Mouse (Mus musculus) liver, embryonic 16.5 days (tissue): ENCODE data around the gene Speg. TPM values are rescaled to one million over a fixed set of nuclear protein-coding genes. Genes with fewer than 3 reads are reported as not detected.

Experiments used
- polyA plus RNA-seq: library from polyadenylated mRNA; unstranded; fragments of >200 nt; fragmentation: Nextera tagmentation; extraction: Ambion mirVana; gene quantifications from 2 replicates; pipeline ENCODE4 v1.2.1, GENCODE M21; 2015

The Speg gene
- polyA plus RNA-seq, 1 experiment from 2014 or later: 8.0 TPM

Other genes with a start within 250 kb of the Speg start
- 2.5 and 2.6 TPM in 2 replicates for gene Slc23a3, start 241.4 kb upstream of the Speg start, polyA plus RNA-seq
- 46.2 and 51.1 TPM in 2 replicates for gene Cnppd1, start 232.6 kb upstream of the Speg start, polyA plus RNA-seq
- 47.7 and 52.7 TPM in 2 replicates for gene Retreg2, start 232.5 kb upstream of the Speg start, polyA plus RNA-seq
- 41.0 and 41.1 TPM in 2 replicates for gene Zfand2b, start 206.7 kb upstream of the Speg start, polyA plus RNA-seq
- gene Abcb6, start 194.9 kb upstream of the Speg start, polyA plus RNA-seq: 55.5 and 56.5 TPM in 2 replicates
- gene Ankzf1, start 183.1 kb upstream of the Speg start, polyA plus RNA-seq: 9.2 and 12.0 TPM in 2 replicates
- gene Atg9a, start 183.1 kb upstream of the Speg start, polyA plus RNA-seq: 26.5 and 28.5 TPM in 2 replicates
- gene Glb1l, start 164.5 kb upstream of the Speg start, polyA plus RNA-seq: 3.7 and 3.9 TPM in 2 replicates
- gene Stk16, start 164.5 kb upstream of the Speg start, polyA plus RNA-seq: 73.3 and 73.4 TPM in 2 replicates
- 336 and 355 TPM in 2 replicates for gene Tuba4a, start 155.4 kb upstream of the Speg start, polyA plus RNA-seq
- gene A630095N17Rik, start 143.2 kb upstream of the Speg start, polyA plus RNA-seq: 0.25 TPM in 1 of 2 replicates, not detected in the other
- gene Dnajb2, start 138.9 kb upstream of the Speg start, polyA plus RNA-seq: 33.8 and 33.9 TPM in 2 replicates
- 0.04 and 0.11 TPM in 2 replicates for gene Ptprn, start 110.8 kb upstream of the Speg start, polyA plus RNA-seq
- 0.15 TPM in 1 of 2 replicates, not detected in the other for gene Resp18, start 96.9 kb upstream of the Speg start, polyA plus RNA-seq
- 52.4 and 52.7 TPM in 2 replicates for gene Dnpep, start 57.3 kb upstream of the Speg start, polyA plus RNA-seq
- gene Des, start 15.0 kb upstream of the Speg start, polyA plus RNA-seq: 7.2 and 13.9 TPM in 2 replicates
- 32.5 and 35.7 TPM in 2 replicates for gene Gmppa, start 60.6 kb downstream of the Speg start, polyA plus RNA-seq
- 0.06 TPM in 1 of 2 replicates, not detected in the other for gene Asic4, start 75.1 kb downstream of the Speg start, polyA plus RNA-seq
- gene Chpf, start 104.0 kb downstream of the Speg start, polyA plus RNA-seq: 2.6 and 3.1 TPM in 2 replicates
- 0.06 and 0.07 TPM in 2 replicates for gene Tmem198, start 104.2 kb downstream of the Speg start, polyA plus RNA-seq
- 4.0 and 6.3 TPM in 2 replicates for gene Obsl1, start 131.2 kb downstream of the Speg start, polyA plus RNA-seq
- 0.63 and 0.90 TPM in 2 replicates for gene Inha, start 131.8 kb downstream of the Speg start, polyA plus RNA-seq
- 4.9 and 5.7 TPM in 2 replicates for gene Stk11ip, start 146.2 kb downstream of the Speg start, polyA plus RNA-seq
- 0.71 and 1.1 TPM in 2 replicates for gene Slc4a3, start 171.0 kb downstream of the Speg start, polyA plus RNA-seq